Mouse (Mus musculus) erythroblast, embryonic 14.5 days (primary cell): ENCODE data around the gene Tenm2. TPM values are rescaled to one million over a fixed set of nuclear protein-coding genes. Genes with fewer than 3 reads are reported as not detected.

Experiments used
- H3K27me3 ChIP-seq: 2 replicates; pipeline ENCODE4 v1.6.1; 2012; ENCODE audit warnings: inconsistent platforms; ENCODE audit not compliant: control insufficient read depth
- H3K36me3 ChIP-seq: 2 replicates; pipeline ENCODE4 v1.6.1; 2012; ENCODE audit warnings: mild to moderate bottlenecking, inconsistent platforms; ENCODE audit not compliant: control insufficient read depth
- H3K4me1 ChIP-seq: 2 replicates; pipeline ENCODE4 v1.6.1; 2012; ENCODE audit warnings: inconsistent platforms; ENCODE audit not compliant: control insufficient read depth
- H3K4me3 ChIP-seq: replicated peaks from 2 replicates; pipeline ENCODE3; 2012; ENCODE audit warnings: moderate library complexity, mild to moderate bottlenecking, inconsistent platforms
- H3K9me3 ChIP-seq: 2 replicates; pipeline ENCODE4 v1.6.1; 2012; ENCODE audit warnings: low read length, inconsistent platforms, mixed read lengths; ENCODE audit not compliant: control insufficient read depth
- GATA1 ChIP-seq: IDR thresholded peaks from 2 replicates; pipeline ENCODE4 v1.6.1; 2012; ENCODE audit warnings: low read length, inconsistent platforms, mixed read lengths
- TAL1 ChIP-seq: IDR thresholded peaks from 3 replicates; pipeline ENCODE4 v1.6.1; 2012; ENCODE audit warnings: low read length, inconsistent platforms, mixed read lengths
- polyA plus RNA-seq: library from polyadenylated mRNA; stranded (reverse); fragments of >175 nt; gene quantifications from 2 replicates; pipeline ENCODE4 v1.2.3, GENCODE M21; 2012

Tenm2 gene
- polyA plus RNA-seq, 1 experiment, result under 0.01 TPM

- no peaks in the 10 kb centered on the region for H3K27me3 ChIP-seq
- no peaks in the 10 kb centered on the region for H3K4me1 ChIP-seq
- H3K9me3 ChIP-seq, result no peaks in the 10 kb centered on the region
- TF ChIP-seq GATA1 (no peak), TAL1 (no peak)
- H3K36me3 ChIP-seq, result no peaks in the 10 kb centered on the region
- H3K4me3 ChIP-seq, result no peak overlapping the region
Measured at GRCm38 (mm10) chr11:36220651-36221050, 1015.1 kb downstream of the Tenm2 start.

- Histone ChIP-seq H3K27me3 (no peaks in the 10 kb centered on the region), H3K9me3 (no peaks in the 10 kb centered on the region), H3K4me3 (no peak overlapping the region), H3K36me3 (no peaks in the 10 kb centered on the region), H3K4me1 (no peaks in the 10 kb centered on the region)
- no peak for TF ChIP-seq GATA1
- no peak for TF ChIP-seq TAL1
Measured at GRCm38 (mm10) chr11:36219586-36219985, 1016.2 kb downstream of the Tenm2 start.

- peaks cover 7% of the 10 kb centered on the region for H3K9me3 ChIP-seq
- H3K4me3 ChIP-seq, result no peak overlapping the region
- no peaks in the 10 kb centered on the region for H3K27me3 ChIP-seq
- no peak for TF ChIP-seq TAL1
- no peak for TF ChIP-seq GATA1
- H3K36me3 ChIP-seq, result no peaks in the 10 kb centered on the region
- no peaks in the 10 kb centered on the region for H3K4me1 ChIP-seq
Measured at GRCm38 (mm10) chr11:36214589-36214988, 1021.2 kb downstream of the Tenm2 start.

GRCm38 (mm10) chr11:36204381-36204780 lies 1031.4 kb downstream of the Tenm2 start:
- Histone ChIP-seq H3K4me1 (no peaks in the 10 kb centered on the region), H3K4me3 (no peak overlapping the region), H3K27me3 (no peaks in the 10 kb centered on the region), H3K36me3 (no peaks in the 10 kb centered on the region), H3K9me3 (no peaks in the 10 kb centered on the region)
- no peak for TF ChIP-seq TAL1
- TF ChIP-seq GATA1, result no peak

GRCm38 (mm10) chr11:36203896-36204295 lies 1031.9 kb downstream of the Tenm2 start:
- Histone ChIP-seq H3K27me3 (no peaks in the 10 kb centered on the region), H3K4me3 (no peak overlapping the region), H3K36me3 (no peaks in the 10 kb centered on the region), H3K9me3 (no peaks in the 10 kb centered on the region), H3K4me1 (no peaks in the 10 kb centered on the region)
- TF ChIP-seq TAL1 (no peak), GATA1 (no peak)

GRCm38 (mm10) chr11:36194348-36194747 lies 1041.4 kb downstream of the Tenm2 start:
- Histone ChIP-seq H3K27me3 (no peaks in the 10 kb centered on the region), H3K4me1 (no peaks in the 10 kb centered on the region), H3K4me3 (no peak overlapping the region), H3K36me3 (no peaks in the 10 kb centered on the region), H3K9me3 (no peaks in the 10 kb centered on the region; the same call in 1 of the 2 replicates)
- TF ChIP-seq GATA1 (no peak), TAL1 (no peak)

- Histone ChIP-seq H3K36me3 (no peaks in the 10 kb centered on the region), H3K4me1 (no peaks in the 10 kb centered on the region), H3K9me3 (peaks cover 2% of the 10 kb centered on the region), H3K27me3 (no peaks in the 10 kb centered on the region; the same call in 1 of the 2 replicates), H3K4me3 (no peak overlapping the region)
- TF ChIP-seq GATA1 (no peak), TAL1 (no peak)
Measured at GRCm38 (mm10) chr11:36176106-36176505, 1059.7 kb downstream of the Tenm2 start.

GRCm38 (mm10) chr11:36173076-36173690 lies 1062.6 kb downstream of the Tenm2 start:
- Histone ChIP-seq H3K9me3 (peaks cover 6% of the 10 kb centered on the region), H3K4me1 (no peaks in the 10 kb centered on the region), H3K27me3 (no peaks in the 10 kb centered on the region; the same call in 1 of the 2 replicates), H3K36me3 (no peaks in the 10 kb centered on the region), H3K4me3 (no peak overlapping the region)
- TF ChIP-seq TAL1 (no peak), GATA1 (no peak)

- Histone ChIP-seq H3K27me3 (no peaks in the 10 kb centered on the region; the same call in 1 of the 2 replicates), H3K36me3 (no peaks in the 10 kb centered on the region), H3K4me3 (no peak overlapping the region), H3K4me1 (no peaks in the 10 kb centered on the region), H3K9me3 (peaks cover 6% of the 10 kb centered on the region)
- TF ChIP-seq TAL1 (no peak), GATA1 (no peak)
Measured at GRCm38 (mm10) chr11:36172520-36172919, 1063.2 kb downstream of the Tenm2 start.

- H3K9me3 ChIP-seq, result peaks cover 6% of the 10 kb centered on the region
- no peak overlapping the region for H3K4me3 ChIP-seq
- no peak for TF ChIP-seq GATA1
- TF ChIP-seq TAL1, result no peak
- no peaks in the 10 kb centered on the region; the same call in 1 of the 2 replicates for H3K27me3 ChIP-seq
- H3K4me1 ChIP-seq, result no peaks in the 10 kb centered on the region
- no peaks in the 10 kb centered on the region for H3K36me3 ChIP-seq
Measured at GRCm38 (mm10) chr11:36171991-36172390, 1063.8 kb downstream of the Tenm2 start.
